Mouse (Mus musculus): ENCODE results near the gene Trim65. TPM values are rescaled to one million over a fixed set of nuclear protein-coding genes. Genes with fewer than 3 reads are reported as not detected.

Gene Trim65
- polyA plus RNA-seq, 1 experiment from 2014 or later = 2.2 TPM

DNA sequence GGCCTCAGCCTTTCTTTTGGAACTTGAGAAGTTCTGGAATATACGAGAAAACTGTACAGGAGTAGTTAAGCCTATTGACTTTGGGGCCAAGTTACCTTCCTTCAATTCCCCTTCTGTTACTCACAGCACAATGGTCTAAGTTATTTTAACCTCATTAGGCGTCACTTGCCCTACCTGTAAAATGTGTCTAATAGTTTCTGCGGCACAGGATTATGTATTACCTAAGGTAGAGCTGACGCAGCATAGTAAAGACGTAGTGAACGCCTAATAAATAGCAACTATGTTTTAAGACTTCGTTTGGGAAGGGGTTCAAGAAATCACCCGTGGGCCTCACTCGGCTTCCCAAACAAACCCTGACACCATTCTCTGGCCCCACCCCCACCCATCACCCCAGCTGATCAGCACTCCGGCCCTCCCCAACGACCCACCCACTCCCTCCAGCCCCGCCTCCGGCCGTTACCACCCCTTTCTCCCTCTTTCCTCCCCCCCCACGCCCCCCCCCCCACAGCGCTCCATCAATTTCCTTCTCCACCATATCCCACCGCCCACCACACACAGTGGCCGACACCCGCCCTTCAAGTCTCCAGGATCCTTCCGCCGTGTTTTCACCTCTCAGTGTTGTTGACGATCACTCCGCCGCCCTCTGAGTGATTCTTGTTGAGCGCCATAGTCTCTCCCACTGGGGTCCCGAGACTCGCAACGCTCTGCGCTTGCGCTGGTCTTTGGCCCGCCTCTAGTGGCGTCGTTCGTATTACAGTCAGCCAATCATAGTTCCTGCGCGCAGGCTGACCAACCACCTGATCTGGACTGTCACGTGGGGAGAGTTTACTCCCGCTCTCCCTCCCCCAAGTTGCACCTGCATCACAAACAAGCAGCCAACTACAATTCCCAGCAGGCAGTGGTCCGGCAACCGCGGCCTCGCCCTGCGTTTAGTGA lies 44.4 kb downstream of the Trim65 start, which contains the start of gene Wbp2:
Gene Wbp2, minus strand, starts transcription at position 738 of the 936 bp plus-strand sequence.
- no peaks in the 10 kb centered on the region for H3K9me3 ChIP-seq (ENCODE audit: control insufficient read depth, low read length)
- no peaks in the 10 kb centered on the region for H3K27me3 ChIP-seq (ENCODE audit: control insufficient read depth, insufficient read depth, low read length)
- DNase-seq (ENCODE audit: low spot score) (peak; percentile 98), ATAC-seq (ENCODE audit: insufficient number of reproducible peaks, low FRiP score, low TSS enrichment, low read depth) (peak; percentile 95)
- WGBS = 6% methylated on average over 40 of the region's 43 CpGs
- H3K27ac ChIP-seq (replicated peaks; ENCODE audit: low read depth, low read length) = peak within 1 kb of the TSS; percentile 68
- peaks cover 8% of the 10 kb centered on the region for H3K36me3 ChIP-seq (ENCODE audit: control insufficient read depth, insufficient read depth, low read length)
- H3K4me1 ChIP-seq (ENCODE audit: control insufficient read depth, insufficient read depth, low read length) = peaks cover 3% of the 10 kb centered on the region; the same call in 1 of the 2 replicates
- peak within 1 kb of the TSS; percentile 58 for H3K4me2 ChIP-seq (ENCODE audit: low read depth, severe bottlenecking)
- H3K4me3 ChIP-seq (ENCODE audit: low read depth, low read length) = peak within 1 kb of the TSS; percentile 40
- peak within 1 kb of the TSS; percentile 41 for H3K9ac ChIP-seq (ENCODE audit: low read length)

DNA sequence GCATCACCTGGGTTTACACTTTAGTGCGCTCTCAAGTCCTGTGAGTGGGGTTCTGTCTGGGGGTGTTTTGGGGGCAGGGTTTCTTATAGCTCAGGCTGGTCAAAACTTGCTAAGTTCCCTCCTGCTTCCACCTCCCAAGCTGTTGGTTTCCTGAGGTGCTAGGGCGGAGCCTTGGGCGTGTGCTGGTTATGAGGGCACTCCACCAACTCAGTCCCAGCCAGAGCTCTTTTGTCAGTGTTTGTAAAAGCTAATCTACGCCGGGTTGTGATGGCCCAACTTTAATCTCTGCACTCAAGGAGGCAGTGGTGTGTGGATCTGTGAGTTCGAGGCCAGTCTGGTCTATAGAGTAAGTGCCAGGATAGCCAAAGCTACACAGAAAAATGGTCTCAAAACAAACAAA lies 46.8 kb downstream of the Trim65 start:
- Histone ChIP-seq H3K4me3 (ENCODE audit: low read depth, low read length) (no peak overlapping the region), H3K27ac (replicated peaks; ENCODE audit: low read depth, low read length) (no peak overlapping the region), H3K4me1 (ENCODE audit: control insufficient read depth, insufficient read depth, low read length) (peaks cover 8% of the 10 kb centered on the region), H3K9me3 (ENCODE audit: control insufficient read depth, low read length) (no peaks in the 10 kb centered on the region), H3K27me3 (ENCODE audit: control insufficient read depth, insufficient read depth, low read length) (no peaks in the 10 kb centered on the region), H3K4me2 (ENCODE audit: low read depth, severe bottlenecking) (no peak overlapping the region), H3K36me3 (ENCODE audit: control insufficient read depth, insufficient read depth, low read length) (peaks cover 15% of the 10 kb centered on the region), H3K9ac (ENCODE audit: low read length) (no peak overlapping the region)
- 93% methylated on average over 6 of the region's 6 CpGs for WGBS
- DNase-seq (ENCODE audit: low spot score) (no peak), ATAC-seq (ENCODE audit: insufficient number of reproducible peaks, low FRiP score, low TSS enrichment, low read depth) (no peak)

DNA sequence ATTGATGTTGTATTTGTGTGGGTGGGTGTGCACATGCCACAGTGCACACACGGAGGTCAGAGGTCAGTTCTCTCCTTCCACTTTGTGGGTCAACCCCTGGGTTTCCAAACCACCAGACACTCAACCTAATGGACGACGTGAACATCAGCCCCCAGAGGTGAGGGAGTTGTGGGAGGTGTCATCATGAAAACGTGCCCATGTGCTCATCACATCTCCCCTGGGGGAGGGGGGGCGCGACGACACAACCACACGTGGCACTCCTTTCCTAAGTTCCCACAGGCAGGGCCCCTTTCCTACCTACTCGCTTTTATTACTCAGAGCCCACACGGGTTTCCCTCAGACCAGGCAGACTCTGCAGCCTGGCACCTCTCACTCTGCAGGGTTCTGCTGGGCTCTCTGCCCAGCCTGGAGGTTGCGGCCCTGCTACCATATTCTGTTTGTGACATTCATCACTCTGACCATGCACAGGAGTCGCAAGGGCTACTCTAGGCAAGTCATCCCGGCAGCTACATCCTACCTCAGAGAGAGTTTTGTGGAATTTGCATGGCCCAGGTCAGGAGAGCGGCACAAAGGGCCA lies 47.7 kb downstream of the Trim65 start:
- DNase-seq (ENCODE audit: low spot score) (no peak), ATAC-seq (ENCODE audit: insufficient number of reproducible peaks, low FRiP score, low TSS enrichment, low read depth) (no peak)
- 87% methylated on average over 14 of the region's 14 CpGs for WGBS
- Histone ChIP-seq H3K4me2 (ENCODE audit: low read depth, severe bottlenecking) (no peak overlapping the region), H3K9me3 (ENCODE audit: control insufficient read depth, low read length) (no peaks in the 10 kb centered on the region), H3K4me1 (ENCODE audit: control insufficient read depth, insufficient read depth, low read length) (peaks cover 15% of the 10 kb centered on the region), H3K9ac (ENCODE audit: low read length) (no peak overlapping the region), H3K4me3 (ENCODE audit: low read depth, low read length) (no peak overlapping the region), H3K27ac (replicated peaks; ENCODE audit: low read depth, low read length) (no peak overlapping the region), H3K36me3 (ENCODE audit: control insufficient read depth, insufficient read depth, low read length) (peaks cover 19% of the 10 kb centered on the region), H3K27me3 (ENCODE audit: control insufficient read depth, insufficient read depth, low read length) (no peaks in the 10 kb centered on the region)

DNA sequence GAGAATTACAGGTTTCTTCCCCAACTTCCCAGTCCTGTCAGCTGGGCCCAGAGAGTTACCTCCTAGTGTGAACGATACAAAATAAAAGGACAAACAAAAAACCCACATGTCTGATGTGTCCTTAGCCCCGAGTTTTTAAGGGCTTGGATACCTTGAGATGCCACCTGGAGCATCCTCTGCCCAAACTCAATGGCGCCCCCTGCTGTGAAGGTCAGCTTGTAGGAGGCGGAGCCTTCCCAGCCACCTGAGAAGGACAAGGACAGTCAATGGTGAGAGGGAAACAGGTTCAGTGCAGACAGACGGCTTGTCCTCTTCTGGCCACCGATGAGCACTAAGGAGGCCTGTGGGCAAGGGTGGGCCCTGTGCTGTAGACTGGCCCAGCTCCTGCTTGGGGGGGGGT lies 49.8 kb downstream of the Trim65 start:
- Histone ChIP-seq H3K27ac (replicated peaks; ENCODE audit: low read depth, low read length) (no peak overlapping the region), H3K27me3 (ENCODE audit: control insufficient read depth, insufficient read depth, low read length) (no peaks in the 10 kb centered on the region), H3K4me2 (ENCODE audit: low read depth, severe bottlenecking) (no peak overlapping the region), H3K4me1 (ENCODE audit: control insufficient read depth, insufficient read depth, low read length) (peaks cover 18% of the 10 kb centered on the region), H3K4me3 (ENCODE audit: low read depth, low read length) (no peak overlapping the region), H3K9ac (ENCODE audit: low read length) (no peak overlapping the region), H3K36me3 (ENCODE audit: control insufficient read depth, insufficient read depth, low read length) (peaks cover 19% of the 10 kb centered on the region), H3K9me3 (ENCODE audit: control insufficient read depth, low read length) (no peaks in the 10 kb centered on the region)
- ATAC-seq (ENCODE audit: insufficient number of reproducible peaks, low FRiP score, low TSS enrichment, low read depth) (no peak), DNase-seq (ENCODE audit: low spot score) (peak; percentile 51)
- 74% methylated on average over 6 of the region's 6 CpGs for WGBS

DNA sequence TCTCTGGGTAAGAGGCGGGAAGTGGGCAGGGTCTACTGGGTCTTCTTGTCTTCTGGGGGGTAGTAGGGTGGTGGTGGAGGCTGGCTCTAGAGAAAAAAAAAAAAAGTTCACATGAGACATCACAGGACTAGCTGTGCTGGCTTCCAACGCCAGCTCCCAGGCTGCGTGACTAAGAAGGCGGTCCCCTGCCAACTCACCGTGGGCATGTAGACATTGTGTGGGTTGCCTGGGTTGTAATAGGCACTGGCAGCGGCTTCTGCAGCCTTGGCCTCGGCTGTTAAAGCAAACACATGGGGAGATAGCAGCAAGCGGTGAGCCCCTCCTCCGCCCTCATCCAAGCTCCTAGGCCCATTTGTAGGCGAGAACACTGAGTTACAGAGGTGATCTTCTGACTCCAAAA lies 51.4 kb downstream of the Trim65 start:
- no peak overlapping the region for H3K27ac ChIP-seq (replicated peaks; ENCODE audit: low read depth, low read length)

DNA sequence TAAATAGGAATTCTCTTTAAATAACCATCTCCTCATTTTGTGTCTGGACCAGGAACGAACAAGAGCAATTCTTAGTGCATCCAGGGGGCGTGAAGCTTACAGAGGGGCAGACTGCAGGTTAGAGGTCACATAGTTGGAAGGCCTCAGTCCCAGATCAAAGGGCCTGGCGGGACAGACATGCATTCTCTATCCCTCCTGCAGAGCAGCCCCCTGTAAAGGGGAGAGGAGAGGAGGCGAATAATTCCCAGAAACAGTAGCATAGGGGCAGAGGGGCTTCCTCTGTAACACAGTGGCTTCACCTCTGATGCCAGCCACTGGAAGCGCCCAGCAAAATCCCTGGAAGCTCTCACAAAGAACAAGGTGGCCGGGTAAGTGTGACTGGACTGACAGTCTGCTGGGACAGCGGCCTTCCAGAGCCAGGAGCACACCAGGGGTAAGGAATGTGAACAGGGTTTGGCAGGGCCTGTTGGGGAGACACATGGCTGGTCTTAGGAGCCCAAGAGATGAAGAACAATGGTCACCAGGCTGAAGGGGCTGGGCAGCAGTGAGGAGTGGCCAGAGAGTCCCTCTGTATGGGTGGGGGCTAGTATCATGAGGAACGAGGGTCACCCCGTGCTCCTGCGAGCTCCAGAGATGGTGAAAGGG lies 52.1 kb downstream of the Trim65 start:
- H3K9me3 ChIP-seq (ENCODE audit: control insufficient read depth, low read length) = no peaks in the 10 kb centered on the region
- peaks cover 16% of the 10 kb centered on the region for H3K4me1 ChIP-seq (ENCODE audit: control insufficient read depth, insufficient read depth, low read length)
- no peak overlapping the region for H3K4me2 ChIP-seq (ENCODE audit: low read depth, severe bottlenecking)
- H3K36me3 ChIP-seq (ENCODE audit: control insufficient read depth, insufficient read depth, low read length) = peaks cover 15% of the 10 kb centered on the region
- ATAC-seq (ENCODE audit: insufficient number of reproducible peaks, low FRiP score, low TSS enrichment, low read depth) = no peak
- H3K27ac ChIP-seq (replicated peaks; ENCODE audit: low read depth, low read length) = peak overlapping the region; percentile 56; the same call in 1 of the 2 replicates
- WGBS = 24% methylated on average over 10 of the region's 10 CpGs
- H3K9ac ChIP-seq (ENCODE audit: low read length) = 0 out of 2 replicates have a peak overlapping the region, but pooled peaks have one; percentile 30
- H3K4me3 ChIP-seq (ENCODE audit: low read depth, low read length) = no peak overlapping the region
- DNase-seq (ENCODE audit: low spot score) = no peak
- H3K27me3 ChIP-seq (ENCODE audit: control insufficient read depth, insufficient read depth, low read length) = no peaks in the 10 kb centered on the region

More for the DNA sequence above, 51.4 kb downstream of the Trim65 start:
- H3K9ac ChIP-seq (ENCODE audit: low read length) = 0 out of 2 replicates have a peak overlapping the region, but pooled peaks have one; percentile 30
- 77% methylated on average over 10 of the region's 10 CpGs for WGBS
- no peak overlapping the region for H3K4me3 ChIP-seq (ENCODE audit: low read depth, low read length)
- ATAC-seq (ENCODE audit: insufficient number of reproducible peaks, low FRiP score, low TSS enrichment, low read depth) = no peak
- peaks cover 19% of the 10 kb centered on the region for H3K36me3 ChIP-seq (ENCODE audit: control insufficient read depth, insufficient read depth, low read length)
- H3K9me3 ChIP-seq (ENCODE audit: control insufficient read depth, low read length) = no peaks in the 10 kb centered on the region
- H3K27me3 ChIP-seq (ENCODE audit: control insufficient read depth, insufficient read depth, low read length) = no peaks in the 10 kb centered on the region
- H3K4me2 ChIP-seq (ENCODE audit: low read depth, severe bottlenecking) = no peak overlapping the region
- H3K4me1 ChIP-seq (ENCODE audit: control insufficient read depth, insufficient read depth, low read length) = peaks cover 16% of the 10 kb centered on the region
- no peak for DNase-seq (ENCODE audit: low spot score)

DNA sequence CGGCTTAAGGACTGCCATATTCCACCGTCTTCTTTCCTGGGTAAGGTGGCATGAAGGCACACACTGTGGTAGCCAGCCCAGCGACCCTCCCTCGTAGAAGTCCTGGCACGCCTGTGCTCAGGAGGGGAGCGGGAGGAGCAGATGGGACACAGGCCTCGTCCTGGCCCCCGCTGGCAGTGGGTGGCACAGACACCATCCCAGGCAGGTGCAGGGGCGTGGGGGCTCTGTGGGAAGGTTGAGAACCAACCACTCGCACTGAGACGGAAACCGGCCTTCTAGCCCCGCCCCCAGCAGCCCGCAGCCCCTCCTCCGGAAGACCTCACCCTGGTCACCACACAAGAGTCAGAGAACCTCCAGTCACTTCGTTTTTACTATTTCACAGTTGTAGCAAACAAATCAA lies 52.7 kb downstream of the Trim65 start:
- DNase-seq (ENCODE audit: low spot score) (peak; percentile 63), ATAC-seq (ENCODE audit: insufficient number of reproducible peaks, low FRiP score, low TSS enrichment, low read depth) (no peak)
- Histone ChIP-seq H3K9me3 (ENCODE audit: control insufficient read depth, low read length) (no peaks in the 10 kb centered on the region), H3K27me3 (ENCODE audit: control insufficient read depth, insufficient read depth, low read length) (no peaks in the 10 kb centered on the region), H3K27ac (replicated peaks; ENCODE audit: low read depth, low read length) (no peak overlapping the region; the same call in 1 of the 2 replicates), H3K9ac (ENCODE audit: low read length) (no peak overlapping the region), H3K4me3 (ENCODE audit: low read depth, low read length) (0 out of 2 replicates have a peak overlapping the region, but pooled peaks have one; percentile 10), H3K4me2 (ENCODE audit: low read depth, severe bottlenecking) (peak overlapping the region; percentile 53), H3K36me3 (ENCODE audit: control insufficient read depth, insufficient read depth, low read length) (peaks cover 14% of the 10 kb centered on the region), H3K4me1 (ENCODE audit: control insufficient read depth, insufficient read depth, low read length) (peaks cover 16% of the 10 kb centered on the region)
- 10% methylated on average over 16 of the region's 16 CpGs for WGBS

All from limb, embryonic 11.5 days (tissue).